Mouse (Mus musculus) heart, adult 9 months (tissue): Measurements from ENCODE around the gene Kcnk15.

ENCODE experiments used
- DNase-seq, 2 experiments: peaks; one replicate each; pipeline ENCODE4 v3.0.0; 2022; ENCODE audit warnings: low spot score in 2 of 2

The Kcnk15 gene

DNA sequence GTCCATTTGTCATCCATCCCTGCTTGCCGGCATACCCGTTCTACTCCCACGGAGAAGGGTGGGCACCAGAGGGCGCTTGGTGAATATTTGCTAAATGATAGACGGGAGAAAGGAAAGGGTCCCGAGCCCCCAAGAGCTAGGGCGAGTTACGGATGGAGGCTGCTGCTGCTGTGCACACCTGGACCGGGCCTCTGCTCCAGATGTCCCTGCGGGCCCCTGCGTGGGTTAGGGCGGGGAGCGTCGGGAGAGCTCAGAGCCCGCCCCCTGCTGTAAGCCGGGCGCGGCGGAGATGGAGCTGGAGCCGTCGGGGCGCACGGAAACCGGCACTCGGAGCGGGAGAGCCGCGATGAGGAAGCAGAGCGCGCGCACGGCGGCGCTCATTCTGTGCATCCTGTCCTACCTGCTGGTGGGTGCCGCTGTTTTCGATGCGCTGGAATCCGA is at the start of gene Kcnk15:
TSS of gene Kcnk15 (plus strand) at position 191 of the 441 bp plus-strand sequence.
- DNase-seq, result no peak

DNA sequence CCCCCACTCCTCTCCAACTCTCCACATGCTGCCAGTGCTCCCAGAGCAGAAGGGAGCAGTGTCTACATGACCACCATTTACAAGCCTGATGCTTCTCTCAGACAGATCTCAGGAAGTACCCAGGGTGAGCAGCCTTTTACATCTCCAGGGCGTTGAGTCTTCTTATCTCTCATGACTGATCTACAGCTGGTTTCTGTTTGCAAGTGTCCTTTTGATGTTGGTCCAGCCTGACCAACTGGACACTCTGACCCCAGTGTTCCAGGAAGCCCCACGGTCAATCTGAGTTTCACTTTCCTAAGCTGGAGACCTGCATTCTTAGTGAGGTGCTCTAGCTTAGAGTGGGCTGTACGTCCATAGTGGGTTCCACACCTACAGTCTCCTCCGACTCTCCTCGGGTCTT is 49.6 kb upstream of the Kcnk15 start:
- no peak for DNase-seq

DNA sequence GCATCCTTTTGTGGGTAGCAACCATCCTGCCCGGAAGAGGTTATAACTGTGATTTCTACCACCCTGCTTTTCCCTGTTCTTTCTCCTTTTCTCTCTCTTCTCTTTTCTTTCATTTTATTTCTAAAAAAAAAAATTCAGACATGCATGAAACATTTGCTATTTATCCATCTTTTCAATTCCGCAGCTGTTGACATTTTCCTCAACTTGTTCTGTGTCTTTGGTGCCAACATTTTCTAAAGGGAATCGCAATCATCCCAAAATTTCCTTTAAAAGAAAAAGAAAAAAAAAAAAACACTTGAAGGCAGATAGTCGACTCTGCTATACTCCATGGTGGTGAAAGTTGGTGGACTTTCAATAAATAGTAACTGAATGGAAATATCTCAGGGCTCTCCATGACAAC is 44.3 kb upstream of the Kcnk15 start:
- no peak for DNase-seq

- peak; percentile 21 to 58 for DNase-seq
These were observed 43.7 kb upstream of the Kcnk15 start for GRCm38 (mm10) chr2:163809704-163810103.

GRCm38 (mm10) chr2:163813077-163813476 is 40.4 kb upstream of the Kcnk15 start:
- no peak for DNase-seq

- DNase-seq, result no peak
These were observed 38.5 kb upstream of the Kcnk15 start for GRCm38 (mm10) chr2:163814739-163815465.

GRCm38 (mm10) chr2:163820607-163821006 is 32.8 kb upstream of the Kcnk15 start, which contains the start of gene Ccn5:
Gene Ccn5 (plus strand): TSS chr2:163820861.
- peak; percentile 82 to 84 for DNase-seq

DNA sequence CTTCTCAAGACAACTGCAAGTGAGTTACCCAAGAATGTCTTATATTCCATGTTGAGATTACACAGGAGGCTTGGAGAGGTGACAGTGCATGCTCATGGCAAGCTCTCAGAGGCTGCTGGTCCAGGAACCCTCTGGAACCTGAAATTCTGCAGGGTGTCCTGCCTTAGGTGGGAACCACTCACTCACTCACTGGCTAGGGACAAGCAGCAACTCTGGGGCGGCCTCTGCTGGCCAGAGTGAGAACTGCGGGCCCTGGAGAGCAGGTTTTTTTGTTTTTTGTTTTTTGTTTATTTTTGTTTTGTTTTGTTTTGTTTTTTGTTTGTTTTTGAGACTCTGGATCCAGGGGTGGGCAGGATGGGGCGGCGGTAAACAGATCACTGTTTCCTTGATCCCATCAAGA is 30.2 kb upstream of the Kcnk15 start:
- peak in 1 of 2 experiments; percentile 35 for DNase-seq

- DNase-seq, result no peak
These were observed 29.7 kb upstream of the Kcnk15 start for GRCm38 (mm10) chr2:163823771-163824170.

GRCm38 (mm10) chr2:163825861-163826260 is 27.6 kb upstream of the Kcnk15 start:
- DNase-seq, result no peak

GRCm38 (mm10) chr2:163826494-163826893 is 27.0 kb upstream of the Kcnk15 start:
- DNase-seq, result no peak

DNA sequence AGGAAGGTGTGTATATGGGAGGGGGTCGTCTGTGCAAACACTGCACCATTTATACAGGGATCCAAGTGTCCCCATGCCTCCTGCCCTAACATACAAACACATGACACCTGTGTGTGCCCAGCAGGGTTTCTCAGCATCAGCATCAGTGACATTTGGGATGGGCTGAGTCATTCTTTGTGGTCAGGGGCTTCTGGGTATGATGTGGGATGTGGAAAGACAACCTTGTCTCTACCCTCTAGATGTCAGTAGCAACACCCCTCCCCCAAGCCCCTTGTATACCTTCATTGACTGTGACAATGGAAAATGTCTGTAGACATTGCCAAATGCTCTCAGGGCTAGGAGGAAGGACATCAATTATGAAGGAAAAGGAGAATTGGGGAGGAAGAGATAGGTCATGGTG is 22.3 kb upstream of the Kcnk15 start:
- DNase-seq, result no peak

GRCm38 (mm10) chr2:163838043-163838442 is 15.4 kb upstream of the Kcnk15 start:
- DNase-seq, result peak; percentile 61 to 78

GRCm38 (mm10) chr2:163839519-163839918 is 13.9 kb upstream of the Kcnk15 start:
- DNase-seq, result peak; percentile 42 to 62

DNA sequence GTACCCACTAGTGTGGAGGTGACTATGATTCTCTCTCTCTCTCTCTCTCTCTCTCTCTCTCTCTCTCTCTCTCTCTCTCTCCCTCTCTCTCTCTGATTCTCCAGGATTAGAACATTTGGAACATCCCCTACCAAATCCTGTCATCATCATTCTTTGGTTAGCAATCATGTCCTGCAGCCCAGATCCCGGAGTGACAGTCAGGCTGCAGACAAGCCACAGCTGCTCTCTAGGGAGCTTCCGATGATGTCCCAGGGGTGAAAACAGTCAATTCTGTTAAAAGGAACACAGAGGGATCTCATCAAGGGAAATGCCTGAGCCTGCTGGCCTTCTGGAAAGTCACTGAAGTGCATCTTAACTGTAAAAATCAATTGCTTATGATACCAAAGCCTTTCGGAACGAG is 11.4 kb upstream of the Kcnk15 start:
- DNase-seq, result no peak

- DNase-seq, result no peak
These were observed 3.8 kb downstream of the Kcnk15 start for GRCm38 (mm10) chr2:163857233-163857632.

DNA sequence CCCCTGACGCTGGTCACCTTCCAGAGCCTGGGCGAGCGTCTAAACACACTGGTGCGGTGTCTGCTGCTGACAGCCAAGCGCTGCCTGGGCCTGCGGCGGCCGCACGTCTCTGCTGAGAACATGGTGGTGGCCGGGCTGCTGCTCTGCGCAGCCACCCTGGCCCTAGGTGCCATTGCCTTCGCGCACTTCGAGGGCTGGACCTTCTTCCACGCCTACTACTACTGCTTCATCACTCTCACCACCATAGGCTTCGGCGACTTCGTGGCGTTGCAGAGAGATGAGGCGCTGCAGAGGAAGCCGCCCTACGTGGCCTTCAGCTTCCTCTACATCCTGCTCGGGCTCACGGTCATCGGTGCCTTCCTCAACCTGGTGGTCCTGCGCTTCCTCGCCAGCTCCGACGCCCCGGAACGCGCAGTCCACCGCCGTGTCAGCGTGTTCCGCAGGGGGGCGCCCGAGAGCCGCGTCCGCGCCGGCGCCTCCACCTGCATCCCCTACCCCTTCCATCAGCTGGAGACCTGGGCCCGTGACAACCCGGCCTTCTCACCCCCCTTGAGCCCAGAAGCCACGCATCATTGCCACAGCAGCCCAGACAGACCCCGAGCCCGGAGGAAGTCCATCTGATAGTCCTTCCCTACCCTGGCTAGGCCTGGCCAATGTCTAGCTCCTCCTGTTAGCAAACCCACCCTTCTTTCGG is 5.0 kb downstream of the Kcnk15 start:
- DNase-seq, result no peak

DNA sequence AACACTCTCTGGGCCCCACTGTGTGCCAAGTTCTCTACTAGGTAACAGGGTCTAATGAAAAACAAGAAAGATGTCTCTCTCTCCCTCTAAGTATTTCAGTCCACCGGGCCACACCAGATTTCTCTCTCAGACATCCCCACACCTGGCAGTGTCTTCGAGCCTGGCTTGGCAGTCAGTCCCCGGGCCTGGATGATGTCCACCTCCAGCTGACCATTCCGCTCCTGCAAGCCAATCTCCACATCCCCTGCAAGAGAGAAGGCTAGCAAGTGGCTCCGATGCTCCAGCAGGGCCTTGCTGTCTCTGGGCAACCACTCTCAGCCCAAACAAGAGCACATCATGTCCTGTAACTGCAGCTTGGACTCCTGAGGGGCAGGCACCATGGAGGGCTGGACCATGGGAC is 11.9 kb downstream of the Kcnk15 start:
- no peak for DNase-seq

DNA sequence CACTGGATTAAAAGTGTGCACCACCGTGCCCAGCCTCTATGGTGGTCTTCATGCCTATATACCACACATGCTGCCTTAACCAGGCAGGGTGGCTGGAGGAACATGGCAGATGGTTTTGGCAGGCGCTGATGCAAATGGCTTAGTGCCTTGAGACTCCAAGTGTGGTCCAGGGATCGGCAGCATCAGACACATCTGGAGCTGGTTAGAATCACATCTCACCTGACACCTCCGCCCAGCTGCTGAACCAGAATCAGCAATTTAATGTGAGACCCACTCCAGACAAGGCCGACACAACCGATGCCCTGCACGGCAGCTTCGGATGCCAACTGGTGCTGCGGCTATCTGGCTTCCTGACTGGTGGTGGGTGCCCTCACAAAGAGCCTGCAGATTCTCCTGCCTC is 12.6 kb downstream of the Kcnk15 start:
- DNase-seq, result no peak

GRCm38 (mm10) chr2:163869783-163870182 is 16.3 kb downstream of the Kcnk15 start:
- DNase-seq, result no peak

GRCm38 (mm10) chr2:163871266-163871665 is 17.8 kb downstream of the Kcnk15 start:
- no peak for DNase-seq

DNA sequence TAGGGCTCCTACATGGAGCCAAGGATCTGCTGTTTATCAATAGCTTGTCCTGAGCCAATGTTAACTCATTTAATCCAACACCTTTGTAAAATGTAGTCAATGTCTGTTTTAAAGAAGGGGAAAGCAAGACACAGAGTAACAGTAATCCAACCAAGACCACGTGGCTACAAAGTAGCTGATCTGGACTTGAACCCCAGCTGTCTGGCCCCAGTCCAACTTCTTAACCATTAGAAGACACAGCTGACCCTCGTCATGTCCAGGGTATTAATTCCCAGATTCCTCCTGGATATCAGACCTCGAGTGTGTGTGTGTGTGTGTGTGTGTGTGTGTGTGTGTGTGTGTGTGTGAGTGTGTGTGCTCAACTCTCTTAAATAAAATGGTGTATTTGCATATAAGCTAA is 18.5 kb downstream of the Kcnk15 start:
- DNase-seq, result no peak

DNA sequence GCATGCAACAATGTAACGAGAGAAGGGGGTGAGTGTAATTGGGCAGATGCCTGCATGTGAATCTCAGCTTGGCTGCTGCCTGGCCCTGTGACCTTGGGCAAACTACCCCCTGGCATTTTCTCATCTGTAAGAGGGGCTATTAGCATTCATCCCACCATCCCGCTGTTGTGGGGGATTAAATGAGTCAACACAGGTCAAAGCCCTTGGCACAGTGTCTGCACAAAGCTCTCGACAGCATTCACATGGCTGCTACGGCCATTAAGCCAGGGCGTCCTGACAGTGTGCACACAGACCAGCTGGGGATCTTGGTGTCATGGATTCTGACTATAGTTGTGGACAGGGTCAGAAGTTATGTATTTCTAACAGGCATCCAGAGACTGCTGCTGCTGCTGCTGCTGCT is 21.4 kb downstream of the Kcnk15 start:
- no peak for DNase-seq
